Mouse (Mus musculus): ENCODE results near the gene Phrf1. TPM values are rescaled to one million over a fixed set of nuclear protein-coding genes. Genes with fewer than 3 reads are reported as not detected.

Phrf1 gene
- polyA plus RNA-seq, 2 experiments: 14.1 to 25.7 TPM

- H3K4me2 ChIP-seq (ENCODE audit: low read depth): peak overlapping the region; percentile 85
- WGBS (ENCODE audit: insufficient replicate concordance): 84% methylated on average over 4 of the region's 4 CpGs
- no peak for ATAC-seq (ENCODE audit: insufficient read depth)
- no peaks in the 10 kb centered on the region for H3K27me3 ChIP-seq (ENCODE audit: control insufficient read depth, insufficient read depth, low read length)
- H3K36me3 ChIP-seq (replicated peaks; ENCODE audit: control insufficient read depth, insufficient read depth, low read depth): peaks cover 6% of the 10 kb centered on the region; the same call in 1 of the 2 replicates
- H3K9ac ChIP-seq (replicated peaks): peak overlapping the region; percentile 68
- no peak for DNase-seq (ENCODE audit: low read depth in 3 of 3, low spot score in 3 of 3)
- no peak overlapping the region for H3K4me3 ChIP-seq (ENCODE audit: insufficient read depth in 1 of 2, low read depth in 2 of 2, low read length in 2 of 2)
- no peaks in the 10 kb centered on the region for H3K9me3 ChIP-seq (ENCODE audit: control insufficient read depth, low read length)
- peak overlapping the region; percentile 81 for H3K27ac ChIP-seq
- peaks cover 16 to 29% of the 10 kb centered on the region in 2 experiments for H3K4me1 ChIP-seq (replicated peaks; ENCODE audit: control insufficient read depth in 2 of 2, insufficient read depth in 2 of 2, low read length in 1 of 2)
- no peak for TF ChIP-seq CTCF (IDR thresholded peaks at IDR 0.05; ENCODE audit: low read depth)
- TF ChIP-seq EP300 (IDR thresholded peaks at IDR 0.05; ENCODE audit: low read depth): no peak
Observed at GRCm38 (mm10) chr7:141222696-141223215, 5.8 kb upstream of the Phrf1 start.

GRCm38 (mm10) chr7:141226535-141226934, 2.0 kb upstream of the Phrf1 start:
- no peak overlapping the region for H3K9ac ChIP-seq (replicated peaks)
- no peak overlapping the region for H3K4me2 ChIP-seq (ENCODE audit: low read depth)
- peaks cover 18 to 23% of the 10 kb centered on the region in 2 experiments for H3K4me1 ChIP-seq (replicated peaks; ENCODE audit: control insufficient read depth in 2 of 2, insufficient read depth in 2 of 2, low read length in 1 of 2)
- ATAC-seq (ENCODE audit: insufficient read depth): no peak
- H3K27ac ChIP-seq: no peak overlapping the region
- 78% methylated on average over 6 of the region's 6 CpGs for WGBS (ENCODE audit: insufficient replicate concordance)
- no peak for DNase-seq (ENCODE audit: low read depth in 3 of 3, low spot score in 3 of 3)
- H3K4me3 ChIP-seq (ENCODE audit: insufficient read depth in 1 of 2, low read depth in 2 of 2, low read length in 2 of 2): no peak overlapping the region
- H3K36me3 ChIP-seq (replicated peaks; ENCODE audit: control insufficient read depth, insufficient read depth, low read depth): peaks cover 6% of the 10 kb centered on the region
- no peaks in the 10 kb centered on the region for H3K9me3 ChIP-seq (ENCODE audit: control insufficient read depth, low read length)
- no peaks in the 10 kb centered on the region for H3K27me3 ChIP-seq (ENCODE audit: control insufficient read depth, insufficient read depth, low read length)
- TF ChIP-seq EP300 (IDR thresholded peaks at IDR 0.05; ENCODE audit: low read depth): no peak
- peak; percentile 31; the same call in 1 of the 2 replicates for TF ChIP-seq CTCF (IDR thresholded peaks at IDR 0.05; ENCODE audit: low read depth)

GRCm38 (mm10) chr7:141227796-141228195, 788 bp upstream of the Phrf1 start:
- DNase-seq (ENCODE audit: low read depth in 3 of 3, low spot score in 3 of 3) (no peak), ATAC-seq (ENCODE audit: insufficient read depth) (no peak)
- H3K27me3 ChIP-seq (ENCODE audit: control insufficient read depth, insufficient read depth, low read length): no peaks in the 10 kb centered on the region
- WGBS (ENCODE audit: insufficient replicate concordance): 69% methylated on average over 4 of the region's 4 CpGs
- peaks cover 19% of the 10 kb centered on the region for H3K36me3 ChIP-seq (replicated peaks; ENCODE audit: control insufficient read depth, insufficient read depth, low read depth)
- peak overlapping the region; percentile 29 for H3K27ac ChIP-seq
- peaks cover 9 to 13% of the 10 kb centered on the region in 2 experiments for H3K4me1 ChIP-seq (replicated peaks; ENCODE audit: control insufficient read depth in 2 of 2, insufficient read depth in 2 of 2, low read length in 1 of 2)
- peak overlapping the region; percentile 74 for H3K4me2 ChIP-seq (ENCODE audit: low read depth)
- TF ChIP-seq EP300 (IDR thresholded peaks at IDR 0.05; ENCODE audit: low read depth): no peak
- no peak for TF ChIP-seq CTCF (IDR thresholded peaks at IDR 0.05; ENCODE audit: low read depth)
- no peaks in the 10 kb centered on the region for H3K9me3 ChIP-seq (ENCODE audit: control insufficient read depth, low read length)
- peak overlapping the region; percentile 97 for H3K9ac ChIP-seq (replicated peaks)
- H3K4me3 ChIP-seq (ENCODE audit: insufficient read depth in 1 of 2, low read depth in 2 of 2, low read length in 2 of 2): peak overlapping the region in 1 of 2 experiments; percentile 95; a peak in 2 of 4 replicates

- Histone ChIP-seq H3K9ac (replicated peaks) (peak overlapping the region; percentile 97), H3K27me3 (ENCODE audit: control insufficient read depth, insufficient read depth, low read length) (no peaks in the 10 kb centered on the region), H3K4me1 (replicated peaks; ENCODE audit: control insufficient read depth in 2 of 2, insufficient read depth in 2 of 2, low read length in 1 of 2) (peaks cover 8 to 12% of the 10 kb centered on the region in 2 experiments), H3K9me3 (ENCODE audit: control insufficient read depth, low read length) (no peaks in the 10 kb centered on the region), H3K4me3 (ENCODE audit: insufficient read depth in 1 of 2, low read depth in 2 of 2, low read length in 2 of 2) (peak overlapping the region; percentile 92 to 95), H3K4me2 (ENCODE audit: low read depth) (peak overlapping the region; percentile 74), H3K36me3 (replicated peaks; ENCODE audit: control insufficient read depth, insufficient read depth, low read depth) (peaks cover 37% of the 10 kb centered on the region), H3K27ac (no peak overlapping the region)
- ATAC-seq (ENCODE audit: insufficient read depth) (no peak), DNase-seq (ENCODE audit: low read depth in 3 of 3, low spot score in 3 of 3) (no peak)
- TF ChIP-seq CTCF (IDR thresholded peaks at IDR 0.05; ENCODE audit: low read depth) (no peak), EP300 (IDR thresholded peaks at IDR 0.05; ENCODE audit: low read depth) (no peak)
- WGBS (ENCODE audit: insufficient replicate concordance): 29% methylated on average over 6 of the region's 6 CpGs
Observed at GRCm38 (mm10) chr7:141229702-141230101, 1.1 kb downstream of the Phrf1 start.

- H3K4me1 ChIP-seq (replicated peaks; ENCODE audit: control insufficient read depth in 2 of 2, insufficient read depth in 2 of 2, low read length in 1 of 2): peaks cover 8 to 12% of the 10 kb centered on the region in 2 experiments
- H3K9ac ChIP-seq (replicated peaks): peak overlapping the region; percentile 97
- DNase-seq (ENCODE audit: low read depth in 3 of 3, low spot score in 3 of 3) (no peak), ATAC-seq (ENCODE audit: insufficient read depth) (no peak)
- peak overlapping the region in 1 of 2 experiments; percentile 95; a peak in 1 of 4 replicates for H3K4me3 ChIP-seq (ENCODE audit: insufficient read depth in 1 of 2, low read depth in 2 of 2, low read length in 2 of 2)
- no peaks in the 10 kb centered on the region for H3K9me3 ChIP-seq (ENCODE audit: control insufficient read depth, low read length)
- H3K4me2 ChIP-seq (ENCODE audit: low read depth): peak overlapping the region; percentile 74
- TF ChIP-seq EP300 (IDR thresholded peaks at IDR 0.05; ENCODE audit: low read depth) (no peak), CTCF (IDR thresholded peaks at IDR 0.05; ENCODE audit: low read depth) (no peak)
- H3K36me3 ChIP-seq (replicated peaks; ENCODE audit: control insufficient read depth, insufficient read depth, low read depth): peaks cover 46% of the 10 kb centered on the region
- H3K27ac ChIP-seq: no peak overlapping the region
- no peaks in the 10 kb centered on the region for H3K27me3 ChIP-seq (ENCODE audit: control insufficient read depth, insufficient read depth, low read length)
- 89% methylated on average over 4 of the region's 4 CpGs for WGBS (ENCODE audit: insufficient replicate concordance)
Observed at GRCm38 (mm10) chr7:141230570-141230969, 2.0 kb downstream of the Phrf1 start.
